Mouse (Mus musculus) heart, embryonic 10.5 days (tissue): ENCODE measurements around the gene Fam124a. TPM values are rescaled to one million over a fixed set of nuclear protein-coding genes. Genes with fewer than 3 reads are reported as not detected.
"Not testable (repeated sequence)": the region's sequence is repeated elsewhere in the genome, so short reads cannot be mapped to it uniquely, and the experiment has no call there.

Experiments
- DNase-seq: peaks from one replicate; pipeline ENCODE4 v3.0.0-alpha.2; 2017; ENCODE audit warnings: low spot score
- H3K27ac ChIP-seq: fragments of 300-500 bp; sonication (generic); 2 replicates; pipeline ENCODE4 v1.5.1; 2016; ENCODE audit warnings: mild to moderate bottlenecking
- H3K27me3 ChIP-seq: fragments of 300-500 bp; sonication (generic); 2 replicates; pipeline ENCODE4 v1.6.1; 2016; ENCODE audit warnings: mild to moderate bottlenecking; ENCODE audit not compliant: poor library complexity, insufficient read depth, severe bottlenecking
- H3K36me3 ChIP-seq: fragments of 300-500 bp; sonication (generic); 2 replicates; pipeline ENCODE4 v1.6.1; 2016; ENCODE audit warnings: mild to moderate bottlenecking, moderate library complexity
- H3K4me1 ChIP-seq: fragments of 300-500 bp; sonication (generic); 2 replicates; pipeline ENCODE4 v1.6.1; 2016; ENCODE audit warnings: mild to moderate bottlenecking
- H3K4me3 ChIP-seq: fragments of 300-500 bp; sonication (generic); 2 replicates; pipeline ENCODE4 v1.5.1; 2016; ENCODE audit warnings: mild to moderate bottlenecking, moderate library complexity
- H3K9me3 ChIP-seq: fragments of 300-500 bp; sonication (generic); 2 replicates; pipeline ENCODE4 v1.6.1; 2016; ENCODE audit warnings: mild to moderate bottlenecking, moderate library complexity
- WGBS: fragments of 180-500 bp; shearing (Covaris S2); methylation state at CpG from one replicate; pipeline ENCODE4 v1.1.7; 2016; 5-methylcytosine and 5-hydroxymethylcytosine counted together
- polyA plus RNA-seq: library from polyadenylated mRNA; unstranded; fragments of >200 nt; fragmentation: Nextera tagmentation; extraction: Ambion mirVana; gene quantifications from 2 replicates; pipeline ENCODE4 v1.2.1, GENCODE M21; 2016

Fam124a gene
- polyA plus RNA-seq, 1 experiment from 2014 or later, result 2.0 TPM

GRCm38 (mm10) chr14:62640396-62640795 lies 84.9 kb downstream of the Fam124a start:
- Histone ChIP-seq H3K4me3 (no peak overlapping the region), H3K27me3 (no peaks in the 10 kb centered on the region), H3K27ac (no peak overlapping the region), H3K9me3 (no peaks in the 10 kb centered on the region), H3K4me1 (no peaks in the 10 kb centered on the region), H3K36me3 (no peaks in the 10 kb centered on the region)
- WGBS, result 54% methylated on average over 4 of the region's 4 CpGs
- DNase-seq, result peak; percentile 50

- 87% methylated on average over 6 of the region's 7 CpGs for WGBS
- H3K4me3 ChIP-seq, H3K27ac ChIP-seq, H3K9me3 ChIP-seq, H3K4me1 ChIP-seq, DNase-seq, H3K36me3 ChIP-seq, H3K27me3 ChIP-seq: not testable (repeated sequence)
Observed at GRCm38 (mm10) chr14:62642368-62642767, 86.8 kb downstream of the Fam124a start.

- Histone ChIP-seq H3K4me3 (no peak overlapping the region), H3K27me3 (no peaks in the 10 kb centered on the region), H3K4me1 (no peaks in the 10 kb centered on the region), H3K9me3 (no peaks in the 10 kb centered on the region), H3K36me3 (no peaks in the 10 kb centered on the region), H3K27ac (no peak overlapping the region)
- peak; percentile 19 for DNase-seq
- 81% methylated on average over 6 of the region's 6 CpGs for WGBS
Observed at GRCm38 (mm10) chr14:62648405-62648804, 92.9 kb downstream of the Fam124a start.

DNA sequence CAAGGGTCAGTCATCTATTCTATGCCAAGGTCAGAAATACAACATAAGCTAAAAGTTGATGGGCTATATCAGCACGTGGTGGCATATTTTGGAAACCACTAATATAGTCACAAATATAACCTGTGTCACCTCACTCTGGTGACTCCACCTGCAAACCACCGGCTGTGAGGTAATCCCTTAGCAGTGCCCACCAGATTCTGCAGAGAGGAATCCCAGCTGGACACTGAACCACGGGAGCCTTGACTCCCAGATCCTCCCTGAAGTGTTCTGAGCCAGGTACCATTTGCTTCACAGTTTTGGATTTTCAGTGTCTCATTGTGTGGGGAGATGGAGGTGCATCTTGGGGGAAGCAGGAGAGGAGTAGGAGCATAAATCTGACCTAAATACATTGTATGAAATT lies 94.8 kb downstream of the Fam124a start:
- Histone ChIP-seq H3K4me1 (no peaks in the 10 kb centered on the region), H3K27me3 (no peaks in the 10 kb centered on the region), H3K27ac (no peak overlapping the region), H3K9me3 (no peaks in the 10 kb centered on the region), H3K36me3 (no peaks in the 10 kb centered on the region), H3K4me3 (no peak overlapping the region)
- WGBS, result 64% methylated on average over 3 of the region's 3 CpGs
- peak; percentile 58 for DNase-seq

GRCm38 (mm10) chr14:62651771-62652170 lies 96.2 kb downstream of the Fam124a start:
- Histone ChIP-seq H3K9me3 (no peaks in the 10 kb centered on the region), H3K27ac (no peak overlapping the region), H3K4me3 (no peak overlapping the region), H3K36me3 (no peaks in the 10 kb centered on the region), H3K27me3 (no peaks in the 10 kb centered on the region), H3K4me1 (no peaks in the 10 kb centered on the region)
- 86% methylated on average over 3 of the region's 3 CpGs for WGBS
- peak; percentile 61 for DNase-seq

- no peaks in the 10 kb centered on the region for H3K4me1 ChIP-seq
- no peak overlapping the region for H3K4me3 ChIP-seq
- WGBS, result 78% methylated on average over 7 of the region's 7 CpGs
- H3K27me3 ChIP-seq, result no peaks in the 10 kb centered on the region
- H3K9me3 ChIP-seq, result no peaks in the 10 kb centered on the region
- peak; percentile 54 for DNase-seq
- H3K27ac ChIP-seq, result no peak overlapping the region
- no peaks in the 10 kb centered on the region for H3K36me3 ChIP-seq
Observed at GRCm38 (mm10) chr14:62655996-62656395, 100.5 kb downstream of the Fam124a start.

DNA sequence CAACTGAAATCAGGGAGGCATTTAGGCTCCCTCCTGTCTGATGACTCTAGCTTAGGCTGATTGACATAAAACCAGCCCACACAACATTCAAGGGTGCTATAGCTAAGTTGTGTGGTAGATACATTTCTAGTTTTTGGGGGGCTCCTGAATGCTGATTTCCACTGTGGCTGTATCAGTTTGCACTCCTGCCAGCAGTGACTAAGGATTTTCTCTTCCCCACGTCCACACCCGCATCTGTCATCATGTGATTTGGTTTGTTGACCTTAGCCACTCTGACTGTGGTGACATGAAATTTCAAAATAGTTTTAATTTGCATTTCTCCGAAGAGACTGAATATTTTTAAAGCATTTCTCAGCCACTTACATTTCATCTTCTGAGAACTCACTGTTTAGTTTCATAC lies 101.9 kb downstream of the Fam124a start:
- Histone ChIP-seq H3K4me3 (no peak overlapping the region), H3K27me3 (no peaks in the 10 kb centered on the region), H3K36me3 (no peaks in the 10 kb centered on the region), H3K4me1 (no peaks in the 10 kb centered on the region), H3K9me3 (no peaks in the 10 kb centered on the region), H3K27ac (no peak overlapping the region)
- 67% methylated on average over 3 of the region's 3 CpGs for WGBS
- DNase-seq, result peak; percentile 54

Other genes with a start within 250 kb of the Fam124a start
- 0.05 and 0.15 TPM in 2 replicates for gene Gucy1b2, start 99.4 kb upstream of the Fam124a start, polyA plus RNA-seq
- gene Gm4131, start 11.2 kb downstream of the Fam124a start, polyA plus RNA-seq, result not detected in 2 replicates
- 0.19 TPM in 1 of 2 replicates, not detected in the other for gene Serpine3, start 107.9 kb downstream of the Fam124a start, polyA plus RNA-seq
- 18.1 and 26.5 TPM in 2 replicates for gene Ints6, start 205.4 kb downstream of the Fam124a start, polyA plus RNA-seq